Mouse (Mus musculus): ENCODE data around the gene Trim2. TPM values are rescaled to one million over a fixed set of nuclear protein-coding genes. Genes with fewer than 3 reads are reported as not detected.

The Trim2 gene
- total and polyA plus RNA-seq, 2 experiments from 2014 or later = 127 to 186 TPM

- TF ChIP-seq CTCF (IDR thresholded peaks at IDR 0.05; ENCODE audit: low read depth) = no peak
- Histone ChIP-seq H3K4me1 (ENCODE audit: insufficient read depth) (peaks cover 12% of the 10 kb centered on the region), H3K4me3 (ENCODE audit: low read depth, low read length) (no peak overlapping the region), H3K36me3 (ENCODE audit: insufficient read depth) (no peaks in the 10 kb centered on the region), H3K4me2 (ENCODE audit: low read depth) (no peak overlapping the region), H3K9me3 (ENCODE audit: low read length) (no peaks in the 10 kb centered on the region), H3K27me3 (ENCODE audit: insufficient read depth, low read length) (no peaks in the 10 kb centered on the region), H3K9ac (no peak overlapping the region), H3K27ac (ENCODE audit: low read depth, low read length) (no peak overlapping the region)
- DNase-seq (no peak), ATAC-seq (no peak)
- 65% methylated on average over 5 of the region's 5 CpGs for WGBS
Measured at GRCm38 (mm10) chr3:84307516-84307915, 839 bp upstream of the Trim2 start.

GRCm38 (mm10) chr3:84305722-84306510 lies 761 bp downstream of the Trim2 start:
- ATAC-seq = peak; percentile 14; the same call in 1 of the 2 replicates
- H3K36me3 ChIP-seq (ENCODE audit: insufficient read depth) = no peaks in the 10 kb centered on the region
- TF ChIP-seq CTCF (IDR thresholded peaks at IDR 0.05; ENCODE audit: low read depth) = no peak
- no peak for DNase-seq
- H3K4me2 ChIP-seq (ENCODE audit: low read depth) = peak overlapping the region; percentile 87
- H3K9ac ChIP-seq = peak overlapping the region; percentile 69
- H3K27ac ChIP-seq (ENCODE audit: low read depth, low read length) = peak overlapping the region; percentile 91
- H3K4me1 ChIP-seq (ENCODE audit: insufficient read depth) = peaks cover 22% of the 10 kb centered on the region
- WGBS = 14% methylated on average over 15 of the region's 15 CpGs
- H3K27me3 ChIP-seq (ENCODE audit: insufficient read depth, low read length) = no peaks in the 10 kb centered on the region
- H3K9me3 ChIP-seq (ENCODE audit: low read length) = no peaks in the 10 kb centered on the region
- peak overlapping the region; percentile 53 for H3K4me3 ChIP-seq (ENCODE audit: low read depth, low read length)

DNA sequence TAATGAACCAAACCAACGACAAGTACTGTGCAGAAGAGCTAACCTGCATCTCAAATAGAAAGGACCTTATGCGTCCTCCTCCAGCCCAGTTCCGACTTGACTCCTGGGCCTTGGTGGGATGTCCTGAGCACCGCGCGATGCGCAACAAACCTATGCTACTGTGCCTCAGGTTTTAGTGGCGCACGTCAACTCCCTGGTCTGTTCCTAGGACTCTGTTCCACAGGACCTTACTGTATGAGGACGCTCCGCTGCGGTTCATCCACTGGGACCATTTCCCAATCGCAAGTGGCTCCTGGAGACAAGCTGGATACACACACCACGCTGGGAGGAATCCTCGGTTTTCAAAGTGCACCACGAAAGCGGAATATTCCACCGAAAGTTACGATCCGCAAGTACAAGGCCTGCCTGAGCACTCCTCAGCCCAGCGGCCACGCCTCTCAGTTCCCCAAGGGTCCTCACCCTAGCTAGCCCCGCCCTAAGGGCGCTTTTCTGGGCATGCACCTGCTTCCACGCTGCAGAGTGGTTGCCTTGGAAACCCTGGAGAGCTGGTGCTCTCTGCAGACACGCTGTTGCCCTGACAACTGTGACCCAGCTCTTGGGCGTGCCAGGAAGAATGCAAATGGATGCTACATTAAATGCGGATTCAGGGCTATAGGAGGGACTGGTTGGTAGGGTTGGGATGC lies 1.5 kb downstream of the Trim2 start:
- H3K4me1 ChIP-seq (ENCODE audit: insufficient read depth) = peaks cover 22% of the 10 kb centered on the region
- TF ChIP-seq CTCF (IDR thresholded peaks at IDR 0.05; ENCODE audit: low read depth) = no peak
- peak overlapping the region; percentile 91 for H3K27ac ChIP-seq (ENCODE audit: low read depth, low read length)
- no peaks in the 10 kb centered on the region for H3K27me3 ChIP-seq (ENCODE audit: insufficient read depth, low read length)
- ATAC-seq = peak; percentile 93
- no peaks in the 10 kb centered on the region for H3K9me3 ChIP-seq (ENCODE audit: low read length)
- peak overlapping the region; percentile 87 for H3K4me2 ChIP-seq (ENCODE audit: low read depth)
- H3K4me3 ChIP-seq (ENCODE audit: low read depth, low read length) = peak overlapping the region; percentile 53
- no peaks in the 10 kb centered on the region for H3K36me3 ChIP-seq (ENCODE audit: insufficient read depth)
- peak; percentile 94 for DNase-seq
- 2% methylated on average over 28 of the region's 28 CpGs for WGBS
- peak overlapping the region; percentile 69 for H3K9ac ChIP-seq

DNA sequence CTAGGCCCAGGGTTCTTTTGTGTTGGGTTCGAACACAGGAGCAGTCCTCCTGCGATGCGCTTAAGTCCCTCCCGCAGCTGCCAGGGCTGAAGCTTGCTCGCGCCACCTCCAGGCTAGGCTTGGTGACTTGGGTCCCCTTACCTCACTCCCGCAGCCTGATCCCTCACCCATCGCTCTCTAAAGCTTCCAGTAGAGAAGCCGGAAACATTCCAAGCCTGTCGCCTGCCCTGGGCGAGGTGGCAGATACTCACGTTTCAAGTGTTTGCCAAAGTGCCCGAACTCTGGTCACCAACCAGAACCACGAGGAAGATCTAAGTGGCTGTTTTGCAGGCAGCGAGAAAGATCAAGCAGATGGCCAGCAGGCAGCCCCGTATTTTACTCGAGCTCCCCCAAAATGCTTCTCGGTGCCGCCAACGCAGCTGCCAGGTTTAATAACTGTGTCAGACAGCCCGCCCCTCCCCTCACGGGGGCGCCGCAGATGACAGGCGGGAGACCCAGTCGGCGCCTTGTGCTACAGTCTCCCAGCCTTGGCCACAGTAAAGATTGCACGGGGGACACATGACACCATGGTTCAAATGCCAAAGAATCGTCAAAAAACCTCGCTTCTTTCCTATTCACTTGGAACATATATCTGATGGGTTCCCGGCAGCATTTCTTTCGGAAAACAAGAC lies 2.2 kb downstream of the Trim2 start:
- Histone ChIP-seq H3K4me2 (ENCODE audit: low read depth) (peak overlapping the region; percentile 87), H3K27ac (ENCODE audit: low read depth, low read length) (peak overlapping the region; percentile 91), H3K9ac (peak overlapping the region; percentile 69), H3K4me3 (ENCODE audit: low read depth, low read length) (peak overlapping the region; percentile 53), H3K36me3 (ENCODE audit: insufficient read depth) (no peaks in the 10 kb centered on the region), H3K9me3 (ENCODE audit: low read length) (no peaks in the 10 kb centered on the region), H3K4me1 (ENCODE audit: insufficient read depth) (peaks cover 22% of the 10 kb centered on the region), H3K27me3 (ENCODE audit: insufficient read depth, low read length) (no peaks in the 10 kb centered on the region)
- TF ChIP-seq CTCF (IDR thresholded peaks at IDR 0.05; ENCODE audit: low read depth) = peak; percentile 64
- ATAC-seq = peak; percentile 76
- peak; percentile 86 for DNase-seq
- under 1% methylated on average over 32 of the region's 32 CpGs for WGBS

GRCm38 (mm10) chr3:84303395-84303949 lies 3.2 kb downstream of the Trim2 start:
- Histone ChIP-seq H3K9ac (peak overlapping the region; percentile 69), H3K36me3 (ENCODE audit: insufficient read depth) (no peaks in the 10 kb centered on the region), H3K4me2 (ENCODE audit: low read depth) (peak overlapping the region; percentile 87), H3K4me3 (ENCODE audit: low read depth, low read length) (peak overlapping the region; percentile 53), H3K27ac (ENCODE audit: low read depth, low read length) (peak overlapping the region; percentile 91), H3K27me3 (ENCODE audit: insufficient read depth, low read length) (no peaks in the 10 kb centered on the region), H3K4me1 (ENCODE audit: insufficient read depth) (peaks cover 22% of the 10 kb centered on the region), H3K9me3 (ENCODE audit: low read length) (no peaks in the 10 kb centered on the region)
- no peak for TF ChIP-seq CTCF (IDR thresholded peaks at IDR 0.05; ENCODE audit: low read depth)
- 44% methylated on average over 8 of the region's 8 CpGs for WGBS
- ATAC-seq (no peak), DNase-seq (peak; percentile 55)

- peak overlapping the region; percentile 26; the same call in 1 of the 2 replicates for H3K9ac ChIP-seq
- H3K27ac ChIP-seq (ENCODE audit: low read depth, low read length) = peak overlapping the region; percentile 91
- H3K9me3 ChIP-seq (ENCODE audit: low read length) = no peaks in the 10 kb centered on the region
- peak; percentile 71 for TF ChIP-seq CTCF (IDR thresholded peaks at IDR 0.05; ENCODE audit: low read depth)
- H3K4me2 ChIP-seq (ENCODE audit: low read depth) = peak overlapping the region; percentile 87
- 6% methylated on average over 4 of the region's 4 CpGs for WGBS
- H3K36me3 ChIP-seq (ENCODE audit: insufficient read depth) = no peaks in the 10 kb centered on the region
- peaks cover 22% of the 10 kb centered on the region for H3K4me1 ChIP-seq (ENCODE audit: insufficient read depth)
- DNase-seq (peak; percentile 66), ATAC-seq (no peak)
- peak overlapping the region; percentile 53 for H3K4me3 ChIP-seq (ENCODE audit: low read depth, low read length)
- no peaks in the 10 kb centered on the region for H3K27me3 ChIP-seq (ENCODE audit: insufficient read depth, low read length)
Measured at GRCm38 (mm10) chr3:84302273-84302672, 4.4 kb downstream of the Trim2 start.

All from forebrain, postnatal 0 days (tissue).